Mouse (Mus musculus) liver, postnatal 0 days (tissue): ENCODE results near the gene Mansc4.

Experiments
- CTCF ChIP-seq: sonication (generic); IDR thresholded peaks from 2 replicates; pipeline ENCODE4 v1.5.1; 2016; ENCODE audit warnings: antibody characterized with exemption, low read depth
- EP300 ChIP-seq: IDR thresholded peaks from 2 replicates; pipeline ENCODE4 v1.6.1; 2016; ENCODE audit warnings: antibody characterized with exemption, low read depth, mild to moderate bottlenecking

GRCm38 (mm10) chr6:147062034-147062433 lies 24.8 kb downstream of the Mansc4 start:
- no peak for TF ChIP-seq CTCF
- no peak for TF ChIP-seq EP300
